In the genomic region with DNA sequence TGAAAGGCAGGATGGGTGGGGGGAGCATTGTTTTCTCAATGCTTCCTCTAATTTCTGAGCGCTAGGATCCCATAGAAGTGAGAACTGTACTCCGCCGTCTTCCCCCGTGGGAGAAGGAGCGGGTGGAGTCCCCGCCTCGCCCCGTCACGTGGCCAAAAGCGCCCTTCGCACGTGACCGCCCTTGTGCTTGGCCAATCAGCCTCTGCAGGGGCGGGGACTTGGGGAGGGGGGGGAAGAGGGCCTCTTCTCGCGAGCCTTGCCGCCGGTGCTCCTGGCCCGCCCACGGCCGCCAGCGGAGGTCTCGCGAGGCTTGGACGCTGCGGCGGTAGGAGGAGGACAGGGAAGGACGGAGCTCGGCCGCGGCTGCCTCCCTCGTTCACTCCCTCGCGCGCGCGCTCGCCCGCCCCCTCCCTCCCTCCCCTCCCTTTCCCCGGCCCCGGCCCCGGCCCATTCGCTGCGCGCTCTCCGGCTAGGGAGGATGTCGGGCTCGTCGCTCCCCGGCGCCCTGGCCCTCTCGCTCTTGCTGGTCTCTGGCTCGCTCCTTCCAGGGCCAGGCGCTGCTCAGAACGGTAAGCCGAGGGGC, we compare ENCODE assay signal across 8 mouse cellular contexts. TPM values are rescaled to one million over a fixed set of nuclear protein-coding genes. Genes with fewer than 3 reads are reported as not detected.
DNase-seq lines count a peak whose midpoint lies in the region; ATAC-seq lines count a peak whose summit lies in the region.

A gene (plus strand): TSS at position 283 of the 583 bp plus-strand sequence.

- H3K36me3 ChIP-seq in hindbrain, embryonic 15.5 days = no peaks in the 10 kb centered on the region

- peaks cover 26% of the 10 kb centered on the region for H3K4me1 ChIP-seq in hindbrain, embryonic 15.5 days (replicated peaks)

- H3K9me3 ChIP-seq in hindbrain, embryonic 15.5 days = no peaks in the 10 kb centered on the region

- WGBS in hindbrain, embryonic 15.5 days = 0% methylated on average over 46 of the region's 56 CpGs

- peak within 1 kb of the TSS; percentile 79 for H3K9ac ChIP-seq in hindbrain, embryonic 15.5 days

- H3K4me3 ChIP-seq in hindbrain, embryonic 15.5 days = peak within 1 kb of the TSS; percentile 87

- H3K27ac ChIP-seq in hindbrain, embryonic 15.5 days (replicated peaks) = peak within 1 kb of the TSS; percentile 98

- H3K27me3 ChIP-seq in hindbrain, embryonic 15.5 days = no peaks in the 10 kb centered on the region

- peak; percentile 99 for ATAC-seq in hindbrain, embryonic 15.5 days (ENCODE audit: low FRiP score, low read depth)

- DNase-seq in T-cell, adult 2 months (ENCODE audit: low spot score) = peak; percentile 98
- peak; percentile 95 to 98 for DNase-seq in cerebellum, postnatal 36 days
- peak; percentile 95 to 96 for DNase-seq in frontal cortex, postnatal 36 days (ENCODE audit: low spot score in 2 of 2)
- DNase-seq in left cerebral cortex, adult 11 months (ENCODE audit: low spot score) = peak; percentile 96
- peak; percentile 98 to 99 for DNase-seq in lung, postnatal 4 days
- DNase-seq in retina, postnatal 7 days (ENCODE audit: low read depth, low spot score) = peak; percentile 97
- DNase-seq in urinary bladder, adult 2 months (ENCODE audit: low spot score) = peak; percentile 89

- peak within 1 kb of the TSS; percentile 88 for H3K4me2 ChIP-seq in hindbrain, embryonic 15.5 days

RNA-seq across cellular contexts. Expression of the gene that starts here (rescaled TPM):
- polyA plus RNA-seq in hindbrain, embryonic 15.5 days (2015; fragmentation: Nextera tagmentation; extraction: Ambion mirVana) = 185 and 190 TPM in 2 replicates
- polyA plus RNA-seq in urinary bladder, adult 2 months (2012; rRNA removed) = 708 and 807 TPM in 2 replicates

Comparison
In these comparisons a context has a peak if more than half of its experiments do, and no peak if none do; other contexts are left out.
1. Peak in every context shown above with its lines: DNase-seq, ATAC-seq, H3K4me3 ChIP-seq and H3K27ac ChIP-seq.